Mouse (Mus musculus): Measurements from ENCODE around the gene Hhipl1.

Gene Hhipl1

GRCm38 (mm10) chr12:108315818-108316217, 9.7 kb downstream of the Hhipl1 start:
- DNase-seq = no peak

GRCm38 (mm10) chr12:108316655-108317054, 10.6 kb downstream of the Hhipl1 start:
- no peak for DNase-seq

GRCm38 (mm10) chr12:108317201-108317738, 11.2 kb downstream of the Hhipl1 start:
- no peak for DNase-seq

- DNase-seq = no peak
These were observed 11.9 kb downstream of the Hhipl1 start for GRCm38 (mm10) chr12:108317826-108318430.

GRCm38 (mm10) chr12:108318499-108318898, 12.4 kb downstream of the Hhipl1 start:
- no peak for DNase-seq

GRCm38 (mm10) chr12:108320096-108320495, 14.0 kb downstream of the Hhipl1 start:
- no peak for DNase-seq

- DNase-seq = no peak
These were observed 20.3 kb downstream of the Hhipl1 start for GRCm38 (mm10) chr12:108326401-108326800.

GRCm38 (mm10) chr12:108327889-108328491, 21.9 kb downstream of the Hhipl1 start:
- DNase-seq = no peak

- peak; percentile 84 to 87 for DNase-seq
These were observed 27.0 kb downstream of the Hhipl1 start for GRCm38 (mm10) chr12:108333056-108333455.

GRCm38 (mm10) chr12:108333481-108333882, 27.4 kb downstream of the Hhipl1 start:
- DNase-seq = no peak

- DNase-seq = peak; percentile 99 to 100
These were observed 27.9 kb downstream of the Hhipl1 start, which contains the start of gene Cyp46a1 for GRCm38 (mm10) chr12:108333895-108334445. Gene Cyp46a1, plus strand, starts transcription at chr12:108334381.

- peak in 1 of 2 experiments; percentile 24 for DNase-seq
These were observed 28.5 kb downstream of the Hhipl1 start for GRCm38 (mm10) chr12:108334529-108334928.

- peak; percentile 23 to 58 for DNase-seq
These were observed 32.6 kb downstream of the Hhipl1 start for GRCm38 (mm10) chr12:108338572-108339190.

GRCm38 (mm10) chr12:108348151-108348550, 42.1 kb downstream of the Hhipl1 start:
- no peak for DNase-seq

- DNase-seq = no peak
These were observed 43.0 kb downstream of the Hhipl1 start for GRCm38 (mm10) chr12:108349026-108349425.

GRCm38 (mm10) chr12:108350931-108351330, 44.9 kb downstream of the Hhipl1 start:
- DNase-seq = no peak

GRCm38 (mm10) chr12:108352371-108353136, 46.5 kb downstream of the Hhipl1 start:
- no peak for DNase-seq

- DNase-seq = no peak
These were observed 48.2 kb downstream of the Hhipl1 start for GRCm38 (mm10) chr12:108354284-108354683.

- DNase-seq = no peak
These were observed 49.2 kb downstream of the Hhipl1 start for GRCm38 (mm10) chr12:108355271-108355670.

- DNase-seq = no peak
These were observed 49.9 kb downstream of the Hhipl1 start for GRCm38 (mm10) chr12:108355986-108356385.

- DNase-seq = peak; percentile 78 to 88
These were observed 57.7 kb downstream of the Hhipl1 start for GRCm38 (mm10) chr12:108363796-108364195.

GRCm38 (mm10) chr12:108365340-108365739, 59.3 kb downstream of the Hhipl1 start:
- peak; percentile 33 to 41 for DNase-seq

- DNase-seq = no peak
These were observed 59.8 kb downstream of the Hhipl1 start for GRCm38 (mm10) chr12:108365868-108366267.

Data from kidney, adult 8-10 months (tissue).